Mouse (Mus musculus): ENCODE measurements around the gene Nubp1. TPM values are rescaled to one million over a fixed set of nuclear protein-coding genes. Genes with fewer than 3 reads are reported as not detected.

Gene Nubp1
- polyA plus RNA-seq, 1 experiment from 2014 or later: 49.0 TPM

DNA sequence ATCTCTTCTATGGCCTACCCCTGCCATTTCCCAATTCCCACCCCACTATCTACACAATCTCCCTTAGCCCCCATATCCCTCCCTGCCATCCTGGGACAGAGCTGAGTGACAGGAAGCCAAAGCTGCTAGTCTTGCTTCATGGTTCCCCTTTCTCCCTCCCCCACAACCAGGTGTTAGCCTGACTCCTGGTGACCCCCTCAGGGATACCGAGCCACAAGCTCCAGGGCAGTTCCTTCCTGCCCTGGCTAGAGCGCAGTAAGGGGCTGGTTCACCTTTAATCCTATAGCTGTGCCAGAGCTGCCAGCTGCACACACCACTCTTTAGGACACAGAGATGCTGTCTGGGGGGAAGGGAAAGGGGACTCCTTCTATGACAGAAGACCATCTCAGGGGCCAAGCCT lies 36.0 kb downstream of the Nubp1 start:
- no peak for DNase-seq

DNA sequence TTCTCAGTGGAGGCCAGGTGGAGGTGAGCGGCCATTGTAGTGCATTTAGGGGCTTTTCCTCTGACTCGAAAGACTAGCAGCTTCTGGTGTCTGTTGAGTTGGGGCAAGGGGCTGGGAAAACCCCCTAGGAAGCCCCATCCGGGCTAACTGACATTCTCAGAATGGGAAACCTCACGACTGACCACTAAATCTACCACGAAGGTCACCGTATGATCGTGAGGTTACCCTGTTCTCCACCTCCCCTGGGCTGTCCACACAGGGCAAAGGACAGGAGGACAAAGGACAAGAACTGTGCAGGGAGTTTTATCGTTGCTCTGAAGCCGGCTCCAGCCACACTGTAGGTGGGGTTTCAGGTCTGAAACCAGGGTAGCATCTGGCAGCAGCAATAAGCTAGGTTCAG lies 37.2 kb downstream of the Nubp1 start:
- Histone ChIP-seq H3K9me3 (ENCODE audit: control insufficient read depth, low read length) (no peaks in the 10 kb centered on the region), H3K4me3 (replicated peaks; ENCODE audit: low read depth, low read length) (no peak overlapping the region), H3K27ac (replicated peaks; ENCODE audit: low read depth, low read length) (no peak overlapping the region), H3K4me1 (ENCODE audit: control insufficient read depth, insufficient read depth, low read length) (peaks cover 24% of the 10 kb centered on the region), H3K36me3 (ENCODE audit: control insufficient read depth, insufficient read depth, low read length) (no peaks in the 10 kb centered on the region), H3K4me2 (ENCODE audit: low read length) (no peak overlapping the region), H3K27me3 (ENCODE audit: control insufficient read depth, insufficient read depth, low read length) (no peaks in the 10 kb centered on the region), H3K9ac (replicated peaks; ENCODE audit: low read length) (no peak overlapping the region)
- WGBS: 85% methylated on average over 9 of the region's 9 CpGs
- DNase-seq (no peak), ATAC-seq (ENCODE audit: low FRiP score, low TSS enrichment) (no peak)

More for the DNA sequence above, 36.0 kb downstream of the Nubp1 start:
- peaks cover 29% of the 10 kb centered on the region for H3K4me1 ChIP-seq (ENCODE audit: control insufficient read depth, insufficient read depth, low read length)
- H3K27me3 ChIP-seq (ENCODE audit: control insufficient read depth, insufficient read depth, low read length): no peaks in the 10 kb centered on the region
- H3K9ac ChIP-seq (replicated peaks; ENCODE audit: low read length): peak overlapping the region; percentile 61; the same call in 1 of the 2 replicates
- ATAC-seq (ENCODE audit: low FRiP score, low TSS enrichment): peak; percentile 3; the same call in 1 of the 2 replicates
- H3K36me3 ChIP-seq (ENCODE audit: control insufficient read depth, insufficient read depth, low read length): no peaks in the 10 kb centered on the region
- peak overlapping the region; percentile 50 for H3K4me3 ChIP-seq (replicated peaks; ENCODE audit: low read depth, low read length)
- H3K27ac ChIP-seq (replicated peaks; ENCODE audit: low read depth, low read length): peak overlapping the region; percentile 43
- no peaks in the 10 kb centered on the region for H3K9me3 ChIP-seq (ENCODE audit: control insufficient read depth, low read length)
- 74% methylated on average over 2 of the region's 2 CpGs for WGBS
- peak overlapping the region; percentile 81 for H3K4me2 ChIP-seq (ENCODE audit: low read length)

DNA sequence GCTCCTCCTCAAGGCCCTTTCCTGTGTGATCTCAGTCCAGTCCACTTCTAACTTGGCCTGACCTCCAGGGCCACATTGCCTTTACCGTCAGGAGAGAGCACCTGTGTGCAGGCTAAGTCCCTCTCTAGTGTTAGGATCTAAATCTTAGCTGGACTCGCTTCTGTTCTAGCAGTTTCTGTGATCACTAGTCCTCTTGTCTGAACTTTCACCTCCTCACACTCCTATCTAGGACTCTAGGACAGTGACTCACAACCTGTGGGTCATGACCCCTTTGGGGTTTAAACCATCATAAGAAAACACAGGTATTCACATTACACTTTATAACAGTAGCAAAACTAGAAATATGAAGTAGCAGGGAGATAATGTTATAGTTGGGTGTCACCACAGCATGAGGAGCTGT lies 40.2 kb downstream of the Nubp1 start:
- H3K27me3 ChIP-seq (ENCODE audit: control insufficient read depth, insufficient read depth, low read length): no peaks in the 10 kb centered on the region
- H3K9me3 ChIP-seq (ENCODE audit: control insufficient read depth, low read length): no peaks in the 10 kb centered on the region
- 85% methylated on average over 2 of the region's 2 CpGs for WGBS
- peaks cover 7% of the 10 kb centered on the region for H3K4me1 ChIP-seq (ENCODE audit: control insufficient read depth, insufficient read depth, low read length)
- H3K9ac ChIP-seq (replicated peaks; ENCODE audit: low read length): no peak overlapping the region
- H3K36me3 ChIP-seq (ENCODE audit: control insufficient read depth, insufficient read depth, low read length): no peaks in the 10 kb centered on the region
- no peak overlapping the region for H3K27ac ChIP-seq (replicated peaks; ENCODE audit: low read depth, low read length)
- H3K4me2 ChIP-seq (ENCODE audit: low read length): no peak overlapping the region
- DNase-seq: no peak
- H3K4me3 ChIP-seq (replicated peaks; ENCODE audit: low read depth, low read length): no peak overlapping the region
- ATAC-seq (ENCODE audit: low FRiP score, low TSS enrichment): no peak

DNA sequence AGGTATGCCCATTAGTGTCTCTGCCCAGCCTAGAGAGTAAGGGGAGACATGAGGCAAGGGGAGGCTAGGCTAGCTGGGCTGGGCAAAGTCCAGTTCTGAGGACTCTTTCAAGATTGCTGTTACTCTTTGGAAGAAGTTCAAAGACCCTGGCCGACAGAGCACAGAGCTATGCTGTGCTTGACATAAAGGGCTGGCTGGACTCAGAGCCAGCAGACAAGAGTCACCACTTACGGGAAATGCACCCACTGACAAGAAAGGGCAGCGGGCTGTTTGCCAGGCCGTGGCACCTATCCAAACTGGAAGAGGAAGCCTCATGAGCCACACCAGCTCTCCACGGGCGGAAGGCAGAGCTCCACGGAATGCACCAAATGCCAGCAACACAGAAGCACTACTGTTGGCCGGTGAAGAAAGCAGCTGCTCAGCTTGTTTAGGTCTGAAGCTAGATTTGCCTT lies 40.7 kb downstream of the Nubp1 start:
- Histone ChIP-seq H3K36me3 (ENCODE audit: control insufficient read depth, insufficient read depth, low read length) (no peaks in the 10 kb centered on the region), H3K9me3 (ENCODE audit: control insufficient read depth, low read length) (no peaks in the 10 kb centered on the region), H3K27me3 (ENCODE audit: control insufficient read depth, insufficient read depth, low read length) (no peaks in the 10 kb centered on the region), H3K4me2 (ENCODE audit: low read length) (no peak overlapping the region), H3K9ac (replicated peaks; ENCODE audit: low read length) (no peak overlapping the region), H3K4me3 (replicated peaks; ENCODE audit: low read depth, low read length) (no peak overlapping the region), H3K27ac (replicated peaks; ENCODE audit: low read depth, low read length) (no peak overlapping the region), H3K4me1 (ENCODE audit: control insufficient read depth, insufficient read depth, low read length) (peaks cover 5% of the 10 kb centered on the region)
- ATAC-seq (ENCODE audit: low FRiP score, low TSS enrichment) (no peak), DNase-seq (peak; percentile 67)
- WGBS: 74% methylated on average over 8 of the region's 8 CpGs

DNA sequence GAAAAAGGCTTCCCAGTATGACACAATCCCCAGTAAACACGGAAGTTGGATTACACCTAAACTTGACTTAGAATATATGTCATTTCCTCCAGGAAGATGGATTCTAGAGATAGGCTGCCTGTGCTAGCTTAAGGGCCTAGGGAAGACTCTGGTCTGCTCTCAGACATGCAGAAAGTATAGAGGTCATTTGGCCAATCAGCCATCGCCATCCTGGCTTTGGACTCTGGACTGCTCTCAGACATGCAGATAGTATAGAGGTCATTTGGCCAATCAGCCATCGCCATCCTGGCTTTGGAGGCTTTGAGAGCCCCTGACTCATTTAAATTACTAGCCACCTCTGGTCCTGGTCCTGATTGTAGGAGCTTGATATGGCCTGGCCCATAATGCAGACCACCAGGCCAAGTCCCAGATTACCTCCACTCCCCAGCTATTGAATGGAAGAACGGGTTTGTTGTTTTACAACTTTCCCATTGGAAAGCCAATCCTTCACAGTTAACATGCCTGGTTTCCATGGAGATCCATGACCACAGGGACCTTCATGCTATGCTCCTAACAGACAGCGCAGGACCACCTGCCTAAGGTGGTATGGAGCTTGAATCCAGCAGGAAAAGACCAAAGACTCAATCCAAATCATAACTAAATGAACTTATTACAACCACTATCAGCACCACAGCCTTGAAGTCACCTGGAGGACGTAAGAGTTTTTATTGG lies 42.3 kb downstream of the Nubp1 start:
- Histone ChIP-seq H3K36me3 (ENCODE audit: control insufficient read depth, insufficient read depth, low read length) (no peaks in the 10 kb centered on the region), H3K4me3 (replicated peaks; ENCODE audit: low read depth, low read length) (no peak overlapping the region), H3K27ac (replicated peaks; ENCODE audit: low read depth, low read length) (no peak overlapping the region), H3K27me3 (ENCODE audit: control insufficient read depth, insufficient read depth, low read length) (no peaks in the 10 kb centered on the region), H3K4me2 (ENCODE audit: low read length) (no peak overlapping the region), H3K4me1 (ENCODE audit: control insufficient read depth, insufficient read depth, low read length) (no peaks in the 10 kb centered on the region), H3K9ac (replicated peaks; ENCODE audit: low read length) (no peak overlapping the region), H3K9me3 (ENCODE audit: control insufficient read depth, low read length) (no peaks in the 10 kb centered on the region)
- no peak for ATAC-seq (ENCODE audit: low FRiP score, low TSS enrichment)
- DNase-seq: no peak
- 85% methylated on average over 6 of the region's 6 CpGs for WGBS

DNA sequence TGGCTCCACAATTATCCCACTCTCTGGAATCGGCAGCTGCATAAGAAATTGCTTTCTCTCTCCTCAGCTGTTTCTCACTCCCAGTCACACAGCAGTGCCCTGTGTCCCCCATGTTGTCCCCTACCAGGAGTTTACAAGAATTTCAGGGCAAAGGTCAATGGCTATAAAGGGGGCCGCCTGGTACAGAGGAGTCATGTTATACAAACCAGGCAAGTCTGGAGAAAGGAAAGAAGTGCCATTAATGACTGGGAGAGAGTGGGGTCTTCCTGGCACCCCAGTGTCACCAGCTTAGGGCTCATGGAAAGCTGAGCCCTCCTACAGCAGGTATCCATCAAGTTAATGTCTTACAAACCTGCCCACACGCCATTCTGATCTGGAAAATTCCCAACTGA lies 42.8 kb downstream of the Nubp1 start:
- Histone ChIP-seq H3K27me3 (ENCODE audit: control insufficient read depth, insufficient read depth, low read length) (no peaks in the 10 kb centered on the region), H3K36me3 (ENCODE audit: control insufficient read depth, insufficient read depth, low read length) (no peaks in the 10 kb centered on the region), H3K4me3 (replicated peaks; ENCODE audit: low read depth, low read length) (no peak overlapping the region), H3K4me1 (ENCODE audit: control insufficient read depth, insufficient read depth, low read length) (no peaks in the 10 kb centered on the region), H3K9me3 (ENCODE audit: control insufficient read depth, low read length) (no peaks in the 10 kb centered on the region), H3K4me2 (ENCODE audit: low read length) (no peak overlapping the region), H3K9ac (replicated peaks; ENCODE audit: low read length) (no peak overlapping the region), H3K27ac (replicated peaks; ENCODE audit: low read depth, low read length) (no peak overlapping the region)
- ATAC-seq (ENCODE audit: low FRiP score, low TSS enrichment): no peak
- no peak for DNase-seq
- WGBS: 59% methylated on average over 3 of the region's 3 CpGs

DNA sequence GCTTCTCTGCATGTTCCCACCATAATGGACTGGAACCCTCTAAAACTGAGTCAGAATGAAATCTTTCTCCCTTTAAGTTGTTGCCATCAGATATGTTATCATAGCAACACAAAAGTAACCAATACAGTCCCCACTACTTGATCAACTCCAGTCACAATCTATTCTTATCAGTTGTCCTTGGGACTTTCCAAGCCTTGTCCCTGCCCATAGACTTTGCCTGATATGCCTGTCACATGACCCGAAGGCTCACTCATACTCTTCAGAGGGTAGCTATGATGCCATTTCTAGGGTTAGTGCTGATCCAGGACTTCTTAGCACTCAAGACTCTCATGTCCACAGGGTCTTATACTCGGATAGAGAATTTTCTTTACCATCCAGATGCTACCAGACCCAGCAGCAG lies 48.4 kb downstream of the Nubp1 start:
- Histone ChIP-seq H3K4me3 (replicated peaks; ENCODE audit: low read depth, low read length) (no peak overlapping the region), H3K9ac (replicated peaks; ENCODE audit: low read length) (no peak overlapping the region), H3K27me3 (ENCODE audit: control insufficient read depth, insufficient read depth, low read length) (no peaks in the 10 kb centered on the region), H3K4me1 (ENCODE audit: control insufficient read depth, insufficient read depth, low read length) (no peaks in the 10 kb centered on the region), H3K36me3 (ENCODE audit: control insufficient read depth, insufficient read depth, low read length) (no peaks in the 10 kb centered on the region), H3K4me2 (ENCODE audit: low read length) (no peak overlapping the region), H3K9me3 (ENCODE audit: control insufficient read depth, low read length) (no peaks in the 10 kb centered on the region), H3K27ac (replicated peaks; ENCODE audit: low read depth, low read length) (no peak overlapping the region)
- WGBS: 68% methylated on average over 2 of the region's 2 CpGs
- DNase-seq (no peak), ATAC-seq (ENCODE audit: low FRiP score, low TSS enrichment) (no peak)

DNA sequence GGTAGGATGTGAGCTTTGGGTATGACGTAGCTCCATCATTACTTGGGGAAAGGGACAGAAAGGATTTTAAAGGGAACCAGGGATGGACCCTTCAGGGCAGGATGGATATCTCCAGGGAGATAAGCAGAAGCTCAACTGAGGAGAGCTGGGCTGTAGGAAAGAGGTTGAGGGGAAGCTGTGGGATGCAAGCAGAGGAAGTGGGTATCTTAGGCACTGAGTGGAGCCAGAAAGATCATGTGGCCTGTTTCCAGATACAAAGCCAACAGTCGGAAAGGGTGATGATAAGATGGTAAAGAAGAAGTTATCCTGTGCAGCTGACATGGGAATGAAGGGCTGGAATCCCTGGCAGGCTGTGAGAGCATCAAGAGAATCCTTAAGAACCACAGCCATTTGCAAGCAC lies 49.4 kb downstream of the Nubp1 start:
- H3K4me3 ChIP-seq (replicated peaks; ENCODE audit: low read depth, low read length): no peak overlapping the region
- no peak for DNase-seq
- no peak overlapping the region for H3K27ac ChIP-seq (replicated peaks; ENCODE audit: low read depth, low read length)
- no peak for ATAC-seq (ENCODE audit: low FRiP score, low TSS enrichment)
- no peaks in the 10 kb centered on the region for H3K36me3 ChIP-seq (ENCODE audit: control insufficient read depth, insufficient read depth, low read length)
- H3K9ac ChIP-seq (replicated peaks; ENCODE audit: low read length): no peak overlapping the region
- H3K4me1 ChIP-seq (ENCODE audit: control insufficient read depth, insufficient read depth, low read length): no peaks in the 10 kb centered on the region
- WGBS: 97% methylated on average over 2 of the region's 2 CpGs
- H3K27me3 ChIP-seq (ENCODE audit: control insufficient read depth, insufficient read depth, low read length): no peaks in the 10 kb centered on the region
- no peaks in the 10 kb centered on the region for H3K9me3 ChIP-seq (ENCODE audit: control insufficient read depth, low read length)
- no peak overlapping the region for H3K4me2 ChIP-seq (ENCODE audit: low read length)

DNA sequence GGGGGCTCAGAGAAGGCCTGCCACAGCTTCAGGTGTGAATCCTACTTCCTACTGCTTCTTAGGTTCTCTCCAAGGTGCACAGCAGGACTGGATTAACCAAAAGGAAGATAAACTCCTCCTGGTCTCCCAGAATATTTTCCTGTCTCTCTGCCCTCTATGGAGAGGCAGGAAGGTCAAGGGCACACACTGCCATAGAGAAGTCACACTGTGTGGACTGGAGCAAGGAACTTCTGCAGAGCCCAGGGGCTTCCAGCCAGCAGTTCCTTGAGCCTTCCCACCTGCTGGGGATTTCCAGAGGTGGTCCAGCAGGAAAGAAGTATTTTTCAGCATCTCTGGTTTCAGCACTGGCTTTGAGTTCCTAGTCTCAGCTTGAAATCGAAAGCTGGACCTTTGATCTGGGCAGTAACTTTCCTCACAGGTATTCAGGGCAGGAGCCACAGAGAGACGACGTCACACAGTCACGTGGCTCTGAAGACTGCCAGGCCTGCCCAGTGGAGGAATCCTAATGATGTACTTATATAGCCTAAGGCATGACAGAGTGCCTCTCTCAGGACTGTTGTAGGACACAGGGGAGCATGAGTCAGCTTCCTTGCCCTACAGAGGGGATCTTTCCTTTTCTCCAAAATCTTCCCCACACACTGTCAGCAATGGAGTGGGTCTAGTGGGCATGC lies 53.4 kb downstream of the Nubp1 start:
- H3K9ac ChIP-seq (replicated peaks; ENCODE audit: low read length): no peak overlapping the region
- no peaks in the 10 kb centered on the region for H3K9me3 ChIP-seq (ENCODE audit: control insufficient read depth, low read length)
- H3K4me1 ChIP-seq (ENCODE audit: control insufficient read depth, insufficient read depth, low read length): no peaks in the 10 kb centered on the region
- no peak for DNase-seq
- H3K4me2 ChIP-seq (ENCODE audit: low read length): no peak overlapping the region
- no peak overlapping the region for H3K27ac ChIP-seq (replicated peaks; ENCODE audit: low read depth, low read length)
- H3K36me3 ChIP-seq (ENCODE audit: control insufficient read depth, insufficient read depth, low read length): no peaks in the 10 kb centered on the region
- ATAC-seq (ENCODE audit: low FRiP score, low TSS enrichment): no peak
- H3K27me3 ChIP-seq (ENCODE audit: control insufficient read depth, insufficient read depth, low read length): no peaks in the 10 kb centered on the region
- no peak overlapping the region for H3K4me3 ChIP-seq (replicated peaks; ENCODE audit: low read depth, low read length)
- 34% methylated on average over 4 of the region's 4 CpGs for WGBS

All from midbrain, embryonic 14.5 days (tissue).